9 mouse cellular contexts compared by ENCODE assay signal in the genomic region with DNA sequence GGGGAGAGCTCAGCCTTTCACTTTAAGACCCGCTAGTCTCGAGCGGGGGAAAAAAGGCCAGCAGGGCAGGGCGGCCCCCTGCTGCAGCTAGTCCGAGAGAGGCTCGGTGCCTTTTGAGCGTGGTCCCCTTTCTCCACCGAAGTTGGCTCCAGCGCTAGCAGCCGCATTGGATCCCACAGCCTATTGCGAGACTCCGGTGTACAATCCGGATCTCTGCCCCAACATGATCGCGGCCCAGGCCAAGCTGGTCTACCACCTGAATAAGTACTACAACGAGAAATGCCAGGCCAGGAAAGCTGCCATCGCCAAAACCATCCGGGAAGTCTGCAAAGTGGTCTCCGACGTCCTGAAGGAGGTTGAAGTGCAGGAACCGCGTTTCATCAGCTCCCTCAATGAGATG. TPM values are rescaled to one million over a fixed set of nuclear protein-coding genes. Genes with fewer than 3 reads are reported as not detected.
DNase-seq lines count a peak whose midpoint lies in the region; ATAC-seq and TF ChIP-seq lines count a peak whose summit lies in the region.
"Had no signal": no experiment of that assay in that cellular context is flagged by ENCODE, and none has a peak within 500 bp of the region (broad histone marks: within the 10 kb centered on the region; RNA-seq: fewer than 3 reads in every experiment).

No protein-coding gene starts in this region.

- peak in 1 of 2 experiments; percentile 70 for DNase-seq in cerebellum, adult 2 months
- DNase-seq in cerebellum, adult 11-12 months, result no peak
- peak; percentile 17 for DNase-seq in thymus, postnatal 4 days
- no peak for DNase-seq in thymus, postnatal 10 days (ENCODE audit: low spot score in 2 of 2)
- peak; percentile 38 for DNase-seq in limb, embryonic 14.5 days (ENCODE audit: low spot score)
- no peak for DNase-seq in left cerebral cortex, adult 11 months (ENCODE audit: low spot score)

- TF ChIP-seq POLR2A in cerebellum, adult 2 months (IDR thresholded peaks at IDR 0.05; ENCODE audit: borderline replicate concordance, insufficient read depth, low read length), result no peak
- no peak for TF ChIP-seq POLR2A in limb, embryonic 14.5 days (IDR thresholded peaks at IDR 0.05; ENCODE audit: borderline replicate concordance, extremely low read depth, insufficient read depth, insufficient read length)

- no peak for ATAC-seq in heart, embryonic 14.5 days (ENCODE audit: insufficient number of reproducible peaks, insufficient read depth, low FRiP score, low read depth)
- ATAC-seq in limb, embryonic 14.5 days (ENCODE audit: low FRiP score, low read depth), result peak; percentile 10; the same call in 1 of the 2 replicates
- no peak for ATAC-seq in stomach, embryonic 15.5 days (ENCODE audit: insufficient read depth, low FRiP score, low read depth)

- no peaks in the 10 kb centered on the region; the same call in 1 of the 2 replicates for H3K4me1 ChIP-seq in cerebellum, adult 2 months (ENCODE audit: control insufficient read depth, insufficient read depth, low read length)
- H3K4me1 ChIP-seq in heart, embryonic 14.5 days (ENCODE audit: control insufficient read depth in 2 of 2, insufficient read depth in 2 of 2, low read length in 2 of 2), result peaks cover 19 to 24% of the 10 kb centered on the region in 2 experiments; a peak in 3 of 4 replicates
- peaks cover 13% of the 10 kb centered on the region for H3K4me1 ChIP-seq in limb, embryonic 14.5 days (ENCODE audit: control insufficient read depth, insufficient read depth, low read length)
- H3K4me1 ChIP-seq in stomach, embryonic 15.5 days, result peaks cover 4% of the 10 kb centered on the region

- peak overlapping the region; percentile 31 for H3K9ac ChIP-seq in heart, embryonic 14.5 days (ENCODE audit: low read length)
- peak overlapping the region; percentile 82 for H3K9ac ChIP-seq in limb, embryonic 14.5 days (ENCODE audit: low read depth, low read length, severe bottlenecking)
- no peak overlapping the region for H3K9ac ChIP-seq in stomach, embryonic 15.5 days

- H3K4me3 ChIP-seq in cerebellum, adult 2 months (replicated peaks; ENCODE audit: insufficient read depth, low read depth, low read length), result peak overlapping the region; percentile 95
- peak overlapping the region; percentile 33 to 36 for H3K4me3 ChIP-seq in heart, embryonic 14.5 days (ENCODE audit: control insufficient read depth in 1 of 2, insufficient read depth in 1 of 2, low read depth in 1 of 2, low read length in 2 of 2)
- peak overlapping the region; percentile 54 for H3K4me3 ChIP-seq in limb, embryonic 14.5 days (replicated peaks; ENCODE audit: low read length)
- H3K4me3 ChIP-seq in stomach, embryonic 15.5 days (replicated peaks), result peak overlapping the region; percentile 26

- TF ChIP-seq CTCF in cerebellum, adult 2 months (IDR thresholded peaks at IDR 0.05; ENCODE audit: borderline replicate concordance, insufficient read depth, low read depth, low read length), result no peak

- no peaks in the 10 kb centered on the region for H3K36me3 ChIP-seq in heart, embryonic 14.5 days (ENCODE audit: control insufficient read depth, insufficient read depth, low read length)
- no peaks in the 10 kb centered on the region for H3K36me3 ChIP-seq in limb, embryonic 14.5 days (ENCODE audit: control insufficient read depth, insufficient read depth, low read length)
- H3K36me3 ChIP-seq in stomach, embryonic 15.5 days, result no peaks in the 10 kb centered on the region

- peak overlapping the region; percentile 65 for H3K4me2 ChIP-seq in heart, embryonic 14.5 days (ENCODE audit: low read length)
- peak overlapping the region; percentile 67 for H3K4me2 ChIP-seq in limb, embryonic 14.5 days (replicated peaks; ENCODE audit: low read depth, low read length, severe bottlenecking)
- H3K4me2 ChIP-seq in stomach, embryonic 15.5 days, result peak overlapping the region; percentile 37

- 6% methylated on average over 22 of the region's 22 CpGs for WGBS in cerebellum, adult 2 months
- WGBS in heart, embryonic 14.5 days, result 5% methylated on average over 22 of the region's 22 CpGs
- WGBS in limb, embryonic 14.5 days, result 1% methylated on average over 21 of the region's 22 CpGs
- WGBS in stomach, embryonic 15.5 days, result 31% methylated on average over 22 of the region's 22 CpGs

- H3K27me3 ChIP-seq in cerebellum, adult 2 months (ENCODE audit: control insufficient read depth, insufficient read depth, low read length), result no peaks in the 10 kb centered on the region
- H3K27me3 ChIP-seq in heart, embryonic 14.5 days (ENCODE audit: control insufficient read depth, insufficient read depth, low read length), result peaks cover 64% of the 10 kb centered on the region
- H3K27me3 ChIP-seq in limb, embryonic 14.5 days (ENCODE audit: control insufficient read depth, insufficient read depth, low read length), result peaks cover 12% of the 10 kb centered on the region; the same call in 1 of the 2 replicates
- peaks cover 50% of the 10 kb centered on the region for H3K27me3 ChIP-seq in stomach, embryonic 15.5 days (replicated peaks)

- H3K9me3 ChIP-seq in heart, embryonic 14.5 days (ENCODE audit: control insufficient read depth, low read length), result no peaks in the 10 kb centered on the region
- H3K9me3 ChIP-seq in limb, embryonic 14.5 days (ENCODE audit: control insufficient read depth, low read length), result no peaks in the 10 kb centered on the region
- H3K9me3 ChIP-seq in stomach, embryonic 15.5 days, result no peaks in the 10 kb centered on the region

- H3K27ac ChIP-seq in cerebellum, adult 2 months (ENCODE audit: insufficient read depth, low read length), result peak overlapping the region; percentile 98
- no peak overlapping the region for H3K27ac ChIP-seq in heart, embryonic 14.5 days (replicated peaks in 1 of 2; ENCODE audit: control insufficient read depth in 1 of 2, insufficient read depth in 1 of 2, low read depth in 2 of 2, low read length in 2 of 2)
- H3K27ac ChIP-seq in limb, embryonic 14.5 days (replicated peaks; ENCODE audit: low read depth, low read length), result peak overlapping the region; percentile 92
- no peak overlapping the region for H3K27ac ChIP-seq in stomach, embryonic 15.5 days

RNA-seq across cellular contexts. Expression of gene Mab21l1, which starts 0.5 kb away (rescaled TPM):
- 45.4 and 50.6 TPM in 2 replicates for polyA plus RNA-seq in cerebellum, adult 2 months (2012; rRNA removed)
- polyA plus RNA-seq in heart, embryonic 14.5 days (2014; fragmentation: Nextera tagmentation; extraction: Ambion mirVana), result 0.57 and 1.2 TPM in 2 replicates
- 18.9 and 23.4 TPM in 2 replicates for polyA plus RNA-seq in limb, embryonic 14.5 days (2012; rRNA removed)
- polyA plus RNA-seq in limb, embryonic 14.5 days (2014; fragmentation: Nextera tagmentation; extraction: Ambion mirVana), result 18.7 and 25.3 TPM in 2 replicates
- 8.9 and 9.9 TPM in 2 replicates for polyA plus RNA-seq in stomach, embryonic 15.5 days (2015; fragmentation: Nextera tagmentation; extraction: Ambion mirVana)
- polyA plus RNA-seq: spleen, adult 2 months had no signal

Comparison
In these comparisons a context has a peak if more than half of its experiments do, and no peak if none do; other contexts are left out.
1. DNase-seq: peak in thymus, postnatal 4 days (single experiment) and limb, embryonic 14.5 days (single experiment); none in cerebellum, adult 11-12 months (single experiment), thymus, postnatal 10 days (0 of 2) and left cerebral cortex, adult 11 months (single experiment).
2. H3K27ac ChIP-seq: peak in cerebellum, adult 2 months (single experiment) and limb, embryonic 14.5 days (single experiment); none in heart, embryonic 14.5 days (0 of 2) and stomach, embryonic 15.5 days (single experiment).
3. H3K4me3 ChIP-seq: peak in every context shown above with its lines; median percentile 95 in cerebellum, adult 2 months; 54 in limb, embryonic 14.5 days; 34 in heart, embryonic 14.5 days; 26 in stomach, embryonic 15.5 days.
4. Peak in every context shown above with its lines, with median percentiles within 50 percentile points of each other: H3K4me2 ChIP-seq.